In genomic region chr8:3676131-3676992, GRCm38 (mm10) we compare ENCODE assay signal across 8 mouse cellular contexts. TPM values are rescaled to one million over a fixed set of nuclear protein-coding genes. Genes with fewer than 3 reads are reported as not detected.
A peak's percentile ranks its signal among the peaks of the same experiment; 100 is the strongest.
DNase-seq lines count a peak whose midpoint lies in the region; ATAC-seq and TF ChIP-seq lines count a peak whose summit lies in the region.

TSS of gene Trappc5 (plus strand) at chr8:3676299.

- WGBS in embryonic facial prominence, embryonic 13.5 days = under 1% methylated on average over 61 of the region's 61 CpGs
- WGBS in kidney, adult 2 months = under 1% methylated on average over 61 of the region's 61 CpGs
- 1% methylated on average over 61 of the region's 61 CpGs for WGBS in limb, embryonic 12.5 days
- 1% methylated on average over 61 of the region's 61 CpGs for WGBS in midbrain, embryonic 15.5 days
- WGBS in spleen, adult 2 months = under 1% methylated on average over 61 of the region's 61 CpGs

- ATAC-seq in embryonic facial prominence, embryonic 13.5 days (ENCODE audit: insufficient number of reproducible peaks, insufficient read depth, low FRiP score, low TSS enrichment, low read depth) = peak; percentile 81
- peak; percentile 83 for ATAC-seq in limb, embryonic 12.5 days (ENCODE audit: insufficient number of reproducible peaks, insufficient read depth, low FRiP score, low TSS enrichment, low read depth)
- ATAC-seq in midbrain, embryonic 15.5 days (replicated peaks) = peak; percentile 83

- peak; percentile 94 for DNase-seq in 3134 (ENCODE audit: extremely low read depth, insufficient read length, low spot score)
- peak; percentile 95 to 96 for DNase-seq in adrenal gland, postnatal 36 days
- peak; percentile 95 for DNase-seq in heart, adult 18-20 months
- DNase-seq in kidney, adult 2 months = peak; percentile 97
- DNase-seq in spleen, adult 2 months (ENCODE audit: low read depth in 1 of 2, low spot score in 2 of 2) = peak; percentile 86 to 92

- peak within 1 kb of the TSS; percentile 77 for H3K4me3 ChIP-seq in embryonic facial prominence, embryonic 13.5 days
- peak within 1 kb of the TSS; percentile 89 for H3K4me3 ChIP-seq in kidney, adult 2 months (ENCODE audit: insufficient read depth, low read depth, low read length)
- peak within 1 kb of the TSS; percentile 86 for H3K4me3 ChIP-seq in limb, embryonic 12.5 days (replicated peaks)
- peak within 1 kb of the TSS; percentile 94 for H3K4me3 ChIP-seq in midbrain, embryonic 15.5 days
- peak within 1 kb of the TSS; percentile 82 for H3K4me3 ChIP-seq in spleen, adult 2 months (ENCODE audit: extremely low read depth, insufficient read depth, insufficient read length)

- H3K4me2 ChIP-seq in embryonic facial prominence, embryonic 13.5 days = peak within 1 kb of the TSS; percentile 86
- H3K4me2 ChIP-seq in limb, embryonic 12.5 days = peak within 1 kb of the TSS; percentile 82
- peak within 1 kb of the TSS; percentile 67 for H3K4me2 ChIP-seq in midbrain, embryonic 15.5 days

- no peaks in the 10 kb centered on the region for H3K27me3 ChIP-seq in embryonic facial prominence, embryonic 13.5 days
- no peaks in the 10 kb centered on the region for H3K27me3 ChIP-seq in kidney, adult 2 months (replicated peaks; ENCODE audit: control insufficient read depth, insufficient read depth, low read length)
- no peaks in the 10 kb centered on the region for H3K27me3 ChIP-seq in limb, embryonic 12.5 days
- no peaks in the 10 kb centered on the region for H3K27me3 ChIP-seq in midbrain, embryonic 15.5 days (replicated peaks)
- no peaks in the 10 kb centered on the region for H3K27me3 ChIP-seq in spleen, adult 2 months (ENCODE audit: control insufficient read depth, insufficient read depth, low read length)

- TF ChIP-seq CTCF in kidney, adult 2 months (conservative IDR thresholded peaks at IDR 0.05; ENCODE audit: insufficient read depth, insufficient read length, low read depth, low read length) = peak; percentile 81
- TF ChIP-seq CTCF in spleen, adult 2 months (IDR thresholded peaks at IDR 0.05; ENCODE audit: extremely low read depth, insufficient read depth, insufficient read length, insufficient replicate concordance) = peak; percentile 94

- TF ChIP-seq POLR2A in kidney, adult 2 months (IDR thresholded peaks at IDR 0.05; ENCODE audit: low read depth, low read length) = peak; percentile 18
- TF ChIP-seq POLR2A in spleen, adult 2 months (IDR thresholded peaks at IDR 0.05; ENCODE audit: low read depth, low read length) = peak; percentile 74

- no peaks in the 10 kb centered on the region for H3K9me3 ChIP-seq in embryonic facial prominence, embryonic 13.5 days
- H3K9me3 ChIP-seq in limb, embryonic 12.5 days = no peaks in the 10 kb centered on the region
- H3K9me3 ChIP-seq in midbrain, embryonic 15.5 days = no peaks in the 10 kb centered on the region

- H3K27ac ChIP-seq in embryonic facial prominence, embryonic 13.5 days = peak within 1 kb of the TSS; percentile 91
- peak within 1 kb of the TSS; percentile 84 for H3K27ac ChIP-seq in kidney, adult 2 months (ENCODE audit: insufficient read depth, low read depth, low read length)
- H3K27ac ChIP-seq in limb, embryonic 12.5 days = peak within 1 kb of the TSS; percentile 90
- H3K27ac ChIP-seq in midbrain, embryonic 15.5 days = peak within 1 kb of the TSS; percentile 89
- H3K27ac ChIP-seq in spleen, adult 2 months (ENCODE audit: insufficient read depth, low read length) = peak within 1 kb of the TSS; percentile 96

- peaks cover 29% of the 10 kb centered on the region for H3K36me3 ChIP-seq in embryonic facial prominence, embryonic 13.5 days
- H3K36me3 ChIP-seq in kidney, adult 2 months (ENCODE audit: control insufficient read depth, insufficient read depth, low read length) = no peaks in the 10 kb centered on the region
- H3K36me3 ChIP-seq in limb, embryonic 12.5 days = peaks cover 30% of the 10 kb centered on the region
- peaks cover 16% of the 10 kb centered on the region; the same call in 1 of the 2 replicates for H3K36me3 ChIP-seq in midbrain, embryonic 15.5 days (replicated peaks)
- H3K36me3 ChIP-seq in spleen, adult 2 months (ENCODE audit: control insufficient read depth, insufficient read depth, low read length) = peaks cover 18% of the 10 kb centered on the region

- peaks cover 15% of the 10 kb centered on the region for H3K4me1 ChIP-seq in embryonic facial prominence, embryonic 13.5 days
- H3K4me1 ChIP-seq in kidney, adult 2 months (ENCODE audit: control insufficient read depth, insufficient read depth, low read length) = peaks cover 7% of the 10 kb centered on the region; the same call in 1 of the 2 replicates
- peaks cover 21% of the 10 kb centered on the region; the same call in 1 of the 2 replicates for H3K4me1 ChIP-seq in limb, embryonic 12.5 days (replicated peaks)
- peaks cover 24% of the 10 kb centered on the region for H3K4me1 ChIP-seq in midbrain, embryonic 15.5 days
- peaks cover 2% of the 10 kb centered on the region; the same call in 1 of the 2 replicates for H3K4me1 ChIP-seq in spleen, adult 2 months (ENCODE audit: control insufficient read depth, insufficient read depth, insufficient read length)

- H3K9ac ChIP-seq in embryonic facial prominence, embryonic 13.5 days = peak within 1 kb of the TSS; percentile 99
- peak within 1 kb of the TSS; percentile 95 for H3K9ac ChIP-seq in limb, embryonic 12.5 days (replicated peaks)
- peak within 1 kb of the TSS; percentile 93 for H3K9ac ChIP-seq in midbrain, embryonic 15.5 days

RNA-seq across cellular contexts. Expression of gene Trappc5, which starts in this region (rescaled TPM):
- 10 to 100 TPM; 20.7 to 21.0 TPM for total RNA-seq in adrenal gland, postnatal 36 days (2021)
- polyA plus RNA-seq in embryonic facial prominence, embryonic 13.5 days (2015; fragmentation: Nextera tagmentation; extraction: Ambion mirVana) = 42.0 and 43.0 TPM in 2 replicates
- 10 to 100 TPM; 20.0 to 21.2 TPM for total RNA-seq in heart, adult 18-20 months (2021)
- polyA plus RNA-seq in kidney, adult 2 months (2012; rRNA removed) = 30.5 and 30.8 TPM in 2 replicates
- 37.6 and 38.2 TPM in 2 replicates for polyA plus RNA-seq in limb, embryonic 12.5 days (2016; fragmentation: Nextera tagmentation; extraction: Ambion mirVana)
- polyA plus RNA-seq in midbrain, embryonic 15.5 days (2015; fragmentation: Nextera tagmentation; extraction: Ambion mirVana) = 66.6 and 68.4 TPM in 2 replicates
- 21.6 and 29.9 TPM in 2 replicates for polyA plus RNA-seq in spleen, adult 2 months (2012; rRNA removed)

Comparison
In these comparisons a context has a peak if more than half of its experiments do, and no peak if none do; other contexts are left out.
1. Peak in every context shown above with its lines: DNase-seq, ATAC-seq, H3K4me3 ChIP-seq and H3K27ac ChIP-seq.